Mouse (Mus musculus) liver, adult 2 months (tissue): ENCODE data around the gene Akr1c14. TPM values are rescaled to one million over a fixed set of nuclear protein-coding genes. Genes with fewer than 3 reads are reported as not detected.

ENCODE experiments used
- DNase-seq: peaks from one replicate; pipeline ENCODE4 v3.0.0-alpha.2; 2011; ENCODE audit warnings: low read depth, low spot score; ENCODE audit errors: extremely low read depth
- H3K27ac ChIP-seq: fragments of 200-500 bp; replicated peaks from 2 replicates; pipeline ENCODE4 v1.5.1; 2012; ENCODE audit warnings: low read depth, mild to moderate bottlenecking, control low read depth, inconsistent platforms, low read length; ENCODE audit not compliant: insufficient read depth
- H3K27me3 ChIP-seq: fragments of 200-500 bp; 2 replicates; pipeline ENCODE4 v1.6.1; 2012; ENCODE audit warnings: mild to moderate bottlenecking, moderate library complexity, low read length, inconsistent platforms; ENCODE audit not compliant: control insufficient read depth, insufficient read depth
- H3K36me3 ChIP-seq: fragments of 200-500 bp; 2 replicates; pipeline ENCODE4 v1.6.1; 2012; ENCODE audit warnings: low read length, inconsistent platforms; ENCODE audit not compliant: control insufficient read depth, insufficient read depth
- H3K4me1 ChIP-seq: fragments of 200-500 bp; 2 replicates; pipeline ENCODE4 v1.6.1; 2011; ENCODE audit warnings: low read length; ENCODE audit not compliant: control insufficient read depth, insufficient read depth
- H3K4me3 ChIP-seq: fragments of 200-500 bp; 2 replicates; pipeline ENCODE4 v1.5.1; 2011; ENCODE audit warnings: low read depth, mild to moderate bottlenecking, control low read depth, low read length, moderate library complexity; ENCODE audit not compliant: insufficient read depth
- H3K79me2 ChIP-seq: fragments of 200-500 bp; 2 replicates; pipeline ENCODE4 v1.6.1; 2012; ENCODE audit warnings: inconsistent platforms, mild to moderate bottlenecking, low read length, moderate library complexity; ENCODE audit not compliant: control insufficient read depth, insufficient read depth
- H3K9ac ChIP-seq: fragments of 200-500 bp; 2 replicates; pipeline ENCODE4 v1.6.1; 2012; ENCODE audit warnings: low read depth, mild to moderate bottlenecking, control low read depth, inconsistent platforms, low read length
- CTCF ChIP-seq: fragments of 200-500 bp; IDR thresholded peaks from 2 replicates; pipeline ENCODE4 v1.5.1; 2011; ENCODE audit warnings: low read depth, low read length, control low read depth
- POLR2A ChIP-seq: fragments of 200-500 bp; IDR thresholded peaks from 2 replicates; pipeline ENCODE4 v1.6.1; 2011; ENCODE audit warnings: low read length, control low read depth; ENCODE audit not compliant: insufficient read depth; ENCODE audit errors: extremely low read depth
- WGBS: fragments of 180-500 bp; shearing (Covaris S2); methylation state at CpG from one replicate; pipeline ENCODE4 v1.1.7; 2018; 5-methylcytosine and 5-hydroxymethylcytosine counted together
- polyA plus RNA-seq: library from polyadenylated mRNA; depleted of rRNA; stranded (reverse); fragments of >200 nt; gene quantifications from 2 replicates; pipeline ENCODE4 v1.2.3, GENCODE M21; 2012
- total RNA-seq: library from RNA; depleted of rRNA; stranded (reverse); fragments of >200 nt; gene quantifications from 2 replicates; pipeline ENCODE4 v1.2.3, GENCODE M21; 2014

Akr1c14 gene
- total and polyA plus RNA-seq, 2 experiments = 72.5 to 727 TPM

DNA sequence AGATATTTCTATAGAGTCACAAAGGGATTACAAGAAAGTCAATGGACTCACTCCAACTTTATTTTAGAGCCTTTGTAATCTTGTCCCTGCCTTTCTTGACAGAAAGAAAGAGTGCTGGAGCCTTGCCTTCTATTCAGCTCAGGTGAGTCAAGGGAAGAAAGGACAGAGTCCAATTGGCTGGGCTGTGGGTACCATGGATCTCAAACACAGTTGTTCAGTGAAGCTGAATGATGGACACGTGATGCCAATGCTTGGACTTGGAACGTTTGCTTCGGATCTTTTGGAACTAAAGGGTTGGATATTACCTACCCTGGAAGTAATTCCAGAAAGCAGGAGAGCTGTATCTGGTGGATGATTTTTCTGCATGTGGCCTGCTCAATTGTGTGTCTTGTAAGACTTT is 13.8 kb upstream of the Akr1c14 start:
- WGBS = 20% methylated on average over 3 of the region's 3 CpGs

DNA sequence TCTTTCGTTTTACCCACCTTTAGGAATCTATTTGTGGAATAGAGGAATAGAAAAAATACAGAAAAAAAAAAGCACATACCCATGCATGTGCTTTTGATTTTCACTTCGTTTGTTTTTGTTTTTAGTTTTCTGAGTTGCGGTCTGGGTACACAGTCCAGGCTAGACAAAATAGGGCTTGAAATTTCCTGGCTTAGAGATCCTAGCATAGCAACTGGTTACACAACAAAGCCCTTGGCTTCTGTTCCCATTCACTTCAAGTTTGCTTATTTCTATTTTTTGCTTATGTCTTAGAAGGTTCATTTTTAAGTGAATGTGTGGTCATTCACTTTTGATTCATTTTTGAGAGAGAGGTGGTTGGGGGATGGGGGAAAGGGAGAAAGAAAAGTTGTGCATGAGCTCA is 2.7 kb upstream of the Akr1c14 start:
- H3K79me2 ChIP-seq = peaks cover 6% of the 10 kb centered on the region; the same call in 1 of the 2 replicates
- H3K4me1 ChIP-seq = peaks cover 13% of the 10 kb centered on the region
- no peaks in the 10 kb centered on the region for H3K27me3 ChIP-seq
- H3K36me3 ChIP-seq = no peaks in the 10 kb centered on the region
- WGBS = 29% methylated on average over 3 of the region's 3 CpGs
- H3K9ac ChIP-seq = peak overlapping the region; percentile 50; the same call in 1 of the 2 replicates
- TF ChIP-seq CTCF (no peak), POLR2A (no peak)
- peak overlapping the region; percentile 99 for H3K27ac ChIP-seq
- no peak overlapping the region for H3K4me3 ChIP-seq
- peak; percentile 94 for DNase-seq

More for the DNA sequence above, 13.8 kb upstream of the Akr1c14 start:
- Histone ChIP-seq H3K4me3 (no peak overlapping the region), H3K27ac (no peak overlapping the region), H3K36me3 (no peaks in the 10 kb centered on the region), H3K27me3 (no peaks in the 10 kb centered on the region), H3K79me2 (no peaks in the 10 kb centered on the region), H3K9ac (no peak overlapping the region), H3K4me1 (peaks cover 13% of the 10 kb centered on the region; the same call in 1 of the 2 replicates)
- peak; percentile 99 for DNase-seq
- TF ChIP-seq CTCF = no peak
- TF ChIP-seq POLR2A = no peak

DNA sequence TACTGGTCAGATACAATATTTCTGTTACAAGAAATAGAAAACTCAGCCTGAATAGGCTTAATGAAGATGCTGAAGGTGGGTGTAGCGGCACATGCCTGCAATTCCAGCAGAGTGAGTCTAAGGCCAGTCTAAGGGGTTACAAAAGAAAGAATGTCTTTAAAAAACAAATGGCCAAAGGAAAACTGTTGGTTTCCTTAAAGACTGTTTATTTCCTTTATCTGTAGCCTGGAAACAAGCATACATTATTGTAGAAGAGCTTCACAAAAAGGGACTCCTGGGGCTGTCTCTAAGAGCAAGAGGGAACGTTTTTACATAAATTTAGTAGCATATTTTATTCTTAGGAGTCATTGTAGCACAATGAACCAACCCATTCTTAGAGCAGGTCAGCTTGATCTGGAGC is 2.0 kb upstream of the Akr1c14 start:
- 78% methylated on average over 2 of the region's 2 CpGs for WGBS

DNA sequence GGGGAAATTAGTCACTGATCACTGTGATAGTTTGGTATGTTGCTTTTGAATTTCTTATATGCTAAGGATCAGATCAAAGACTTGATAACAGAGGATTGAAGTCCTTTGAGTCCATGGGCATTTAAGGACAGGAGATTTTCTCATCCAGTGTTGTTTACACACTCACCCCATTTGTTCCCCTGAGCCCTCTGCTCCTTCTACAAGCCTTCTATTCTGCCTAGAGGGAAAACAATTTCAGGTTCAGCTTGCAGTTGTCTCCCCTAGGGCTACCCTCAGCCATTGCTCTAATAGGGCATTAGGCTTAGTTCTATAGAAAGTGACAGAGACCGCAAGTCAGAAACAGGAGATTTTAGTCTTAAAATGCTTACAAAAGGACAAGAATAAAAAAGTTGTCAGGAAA is 585 bp upstream of the Akr1c14 start:
- Histone ChIP-seq H3K27ac (peak overlapping the region; percentile 99), H3K4me3 (no peak overlapping the region), H3K79me2 (peaks cover 6% of the 10 kb centered on the region; the same call in 1 of the 2 replicates), H3K4me1 (peaks cover 16% of the 10 kb centered on the region), H3K27me3 (no peaks in the 10 kb centered on the region), H3K9ac (peak overlapping the region; percentile 75), H3K36me3 (peaks cover 2% of the 10 kb centered on the region; the same call in 1 of the 2 replicates)
- peak; percentile 59 for DNase-seq
- no peak for TF ChIP-seq CTCF
- 63% methylated on average over 1 of the region's 1 CpGs for WGBS

More for the DNA sequence above, 2.0 kb upstream of the Akr1c14 start:
- Histone ChIP-seq H3K4me1 (peaks cover 13% of the 10 kb centered on the region), H3K79me2 (peaks cover 6% of the 10 kb centered on the region; the same call in 1 of the 2 replicates), H3K27me3 (no peaks in the 10 kb centered on the region), H3K4me3 (no peak overlapping the region), H3K36me3 (no peaks in the 10 kb centered on the region), H3K9ac (no peak overlapping the region), H3K27ac (peak overlapping the region; percentile 76)
- DNase-seq = no peak
- TF ChIP-seq POLR2A = no peak
- TF ChIP-seq CTCF = no peak

DNA sequence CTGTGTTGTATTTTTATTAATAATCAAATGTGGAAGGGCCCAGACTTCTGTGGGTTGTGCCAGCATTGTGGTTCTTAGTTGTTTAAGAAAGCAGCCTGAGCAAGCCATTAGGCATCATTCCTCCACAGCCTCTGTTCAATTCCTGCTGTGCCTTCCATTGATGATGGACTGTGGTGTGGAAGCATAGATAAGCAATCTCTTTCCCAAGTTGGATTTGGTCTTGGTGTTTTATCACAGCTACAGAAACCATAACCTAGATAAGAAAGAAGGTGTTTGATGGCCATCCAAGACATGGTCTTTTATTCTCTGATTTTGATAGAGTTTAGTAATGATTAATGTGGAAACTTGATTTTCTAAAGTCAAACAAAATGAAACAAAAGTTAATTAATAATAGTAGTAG is 844 bp downstream of the Akr1c14 start:
- Histone ChIP-seq H3K27ac (peak overlapping the region; percentile 94), H3K9ac (peak overlapping the region; percentile 64), H3K79me2 (peaks cover 4% of the 10 kb centered on the region; the same call in 1 of the 2 replicates), H3K4me3 (peak overlapping the region; percentile 63), H3K27me3 (no peaks in the 10 kb centered on the region), H3K4me1 (peaks cover 18% of the 10 kb centered on the region), H3K36me3 (peaks cover 5% of the 10 kb centered on the region)
- DNase-seq = peak; percentile 91
- TF ChIP-seq CTCF = no peak
- no peak for TF ChIP-seq POLR2A

DNA sequence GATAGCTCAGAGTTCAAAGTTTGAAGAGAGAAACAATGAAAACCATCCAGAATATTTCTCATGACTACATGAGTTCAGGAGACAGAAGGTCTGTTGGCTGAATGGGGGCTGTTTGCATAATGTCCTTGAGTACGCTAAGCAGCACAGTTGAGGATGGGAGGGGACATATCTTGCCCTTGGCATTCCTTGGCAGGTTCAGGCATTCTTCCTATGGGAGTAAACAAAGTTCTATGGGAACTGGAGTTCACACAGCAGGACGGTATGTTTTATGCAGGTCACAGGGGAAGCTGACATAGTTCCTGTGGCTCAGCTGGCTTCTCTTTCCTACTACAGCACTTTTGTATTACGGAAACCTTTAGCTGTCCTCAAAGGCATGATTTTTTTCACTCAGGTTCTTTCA is 6.6 kb downstream of the Akr1c14 start:
- peaks cover 2% of the 10 kb centered on the region; the same call in 1 of the 2 replicates for H3K79me2 ChIP-seq
- peak; percentile 55 for DNase-seq
- peak overlapping the region; percentile 95 for H3K27ac ChIP-seq
- no peaks in the 10 kb centered on the region for H3K27me3 ChIP-seq
- 24% methylated on average over 3 of the region's 3 CpGs for WGBS
- no peak overlapping the region for H3K4me3 ChIP-seq
- H3K36me3 ChIP-seq = peaks cover 19% of the 10 kb centered on the region
- TF ChIP-seq CTCF = no peak
- no peak for TF ChIP-seq POLR2A
- H3K4me1 ChIP-seq = peaks cover 16% of the 10 kb centered on the region
- no peak overlapping the region for H3K9ac ChIP-seq
